Mouse (Mus musculus) E14TG2a.4 (cell line): ENCODE data around the gene Zgpat.

ENCODE experiments used
- CTCF ChIP-seq: conservative IDR thresholded peaks from 2 replicates; pipeline ENCODE4 v1.5.1; 2014; ENCODE audit warnings: low read length
- POU5F1 ChIP-seq: IDR thresholded peaks from 2 replicates; pipeline ENCODE4 v1.6.1; 2014; ENCODE audit warnings: low read length, borderline replicate concordance

GRCm38 (mm10) chr2:181384463-181384862 is 19.7 kb downstream of the Zgpat start:
- TF ChIP-seq CTCF, result no peak
- TF ChIP-seq POU5F1, result no peak
